Mouse (Mus musculus): ENCODE results near the gene Tor3a. TPM values are rescaled to one million over a fixed set of nuclear protein-coding genes. Genes with fewer than 3 reads are reported as not detected.
"Not testable (repeated sequence)": the region's sequence is repeated elsewhere in the genome, so short reads cannot be mapped to it uniquely, and the experiment has no call there.

The Tor3a gene
- polyA plus RNA-seq, 2 experiments = 7.6 to 10.1 TPM

- TF ChIP-seq POLR2A (IDR thresholded peaks at IDR 0.05; ENCODE audit: borderline replicate concordance, extremely low read depth, insufficient read depth, insufficient read length) = no peak
- Histone ChIP-seq H3K27ac (replicated peaks; ENCODE audit: low read depth, low read length) (no peak overlapping the region), H3K27me3 (ENCODE audit: control insufficient read depth, insufficient read depth, low read length) (no peaks in the 10 kb centered on the region), H3K4me1 (ENCODE audit: control insufficient read depth, insufficient read depth, low read length) (peaks cover 11% of the 10 kb centered on the region), H3K4me2 (replicated peaks; ENCODE audit: low read depth, low read length, severe bottlenecking) (no peak overlapping the region), H3K4me3 (replicated peaks; ENCODE audit: low read length) (no peak overlapping the region), H3K36me3 (ENCODE audit: control insufficient read depth, insufficient read depth, low read length) (no peaks in the 10 kb centered on the region), H3K9me3 (ENCODE audit: control insufficient read depth, low read length) (no peaks in the 10 kb centered on the region), H3K9ac (ENCODE audit: low read depth, low read length, severe bottlenecking) (no peak overlapping the region)
- ATAC-seq (ENCODE audit: low FRiP score, low read depth) = no peak
- WGBS = 89% methylated on average over 3 of the region's 3 CpGs
- DNase-seq (ENCODE audit: low spot score) = no peak
Observed at GRCm38 (mm10) chr1:156671921-156672320, 2.2 kb downstream of the Tor3a start.

DNA sequence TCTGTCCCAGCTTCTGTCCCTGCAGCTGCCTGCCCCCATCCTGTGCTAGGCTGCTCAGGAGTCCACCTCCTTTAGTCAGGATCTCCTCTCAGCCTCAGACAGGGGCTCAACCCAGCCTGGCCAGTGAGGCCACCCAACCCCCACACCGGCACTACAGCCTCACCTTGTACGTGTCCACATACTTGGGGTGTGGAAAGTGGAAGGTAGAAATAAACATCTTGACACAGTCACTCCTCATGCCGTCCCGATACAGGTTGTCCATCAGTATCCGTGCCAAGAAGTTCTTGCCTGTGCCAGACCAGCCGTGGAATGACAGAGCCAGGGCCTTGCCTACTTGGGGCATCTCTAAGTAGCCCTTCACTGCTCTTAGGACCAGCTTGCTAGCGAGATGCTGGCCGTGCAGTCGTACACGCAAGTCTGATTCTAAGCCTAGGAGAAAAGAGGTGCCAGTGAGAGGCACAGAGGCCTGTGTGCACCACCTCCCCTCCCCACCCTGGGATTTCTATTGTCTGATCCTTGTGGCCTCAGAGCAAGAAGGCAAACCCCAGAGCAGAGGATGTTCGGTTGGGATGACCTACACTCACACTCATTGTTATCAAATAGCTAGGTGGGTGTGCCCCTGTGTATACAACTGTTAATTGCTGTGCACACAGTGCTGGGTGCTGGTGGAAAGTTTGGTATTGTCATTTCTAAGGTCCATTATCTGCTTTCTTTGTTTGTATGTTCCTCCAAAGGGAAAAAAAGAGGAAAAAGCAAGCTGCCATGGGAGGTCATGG is 4.8 kb downstream of the Tor3a start:
- Histone ChIP-seq H3K4me3 (replicated peaks; ENCODE audit: low read length) (no peak overlapping the region), H3K4me1 (ENCODE audit: control insufficient read depth, insufficient read depth, low read length) (peaks cover 11% of the 10 kb centered on the region), H3K27ac (replicated peaks; ENCODE audit: low read depth, low read length) (no peak overlapping the region), H3K27me3 (ENCODE audit: control insufficient read depth, insufficient read depth, low read length) (no peaks in the 10 kb centered on the region), H3K36me3 (ENCODE audit: control insufficient read depth, insufficient read depth, low read length) (no peaks in the 10 kb centered on the region), H3K9ac (ENCODE audit: low read depth, low read length, severe bottlenecking) (no peak overlapping the region), H3K4me2 (replicated peaks; ENCODE audit: low read depth, low read length, severe bottlenecking) (no peak overlapping the region), H3K9me3 (ENCODE audit: control insufficient read depth, low read length) (no peaks in the 10 kb centered on the region)
- ATAC-seq (ENCODE audit: low FRiP score, low read depth) (no peak), DNase-seq (ENCODE audit: low spot score) (no peak)
- 45% methylated on average over 11 of the region's 11 CpGs for WGBS
- no peak for TF ChIP-seq POLR2A (IDR thresholded peaks at IDR 0.05; ENCODE audit: borderline replicate concordance, extremely low read depth, insufficient read depth, insufficient read length)

DNA sequence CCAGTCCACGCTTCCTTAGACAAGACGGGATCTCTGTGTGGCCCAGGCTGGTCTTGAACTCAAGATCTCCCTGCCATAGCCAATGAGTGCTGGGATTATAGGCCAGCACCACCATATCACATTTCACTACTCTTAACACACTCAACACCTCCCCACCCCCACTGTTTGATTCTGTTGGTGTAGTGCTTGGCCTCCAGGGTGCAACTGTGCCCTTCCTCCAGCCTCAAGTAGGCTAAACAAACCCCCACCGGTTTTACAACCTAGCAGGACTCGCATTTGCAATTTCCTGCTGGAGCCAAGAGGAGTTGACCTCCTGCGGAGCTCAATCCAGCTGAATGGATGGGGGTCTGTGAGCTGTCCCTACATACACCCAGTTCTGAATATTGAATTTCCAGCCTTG is 5.6 kb downstream of the Tor3a start:
- H3K4me1 ChIP-seq (ENCODE audit: control insufficient read depth, insufficient read depth, low read length) = peaks cover 9% of the 10 kb centered on the region
- 16% methylated on average over 5 of the region's 5 CpGs for WGBS

DNA sequence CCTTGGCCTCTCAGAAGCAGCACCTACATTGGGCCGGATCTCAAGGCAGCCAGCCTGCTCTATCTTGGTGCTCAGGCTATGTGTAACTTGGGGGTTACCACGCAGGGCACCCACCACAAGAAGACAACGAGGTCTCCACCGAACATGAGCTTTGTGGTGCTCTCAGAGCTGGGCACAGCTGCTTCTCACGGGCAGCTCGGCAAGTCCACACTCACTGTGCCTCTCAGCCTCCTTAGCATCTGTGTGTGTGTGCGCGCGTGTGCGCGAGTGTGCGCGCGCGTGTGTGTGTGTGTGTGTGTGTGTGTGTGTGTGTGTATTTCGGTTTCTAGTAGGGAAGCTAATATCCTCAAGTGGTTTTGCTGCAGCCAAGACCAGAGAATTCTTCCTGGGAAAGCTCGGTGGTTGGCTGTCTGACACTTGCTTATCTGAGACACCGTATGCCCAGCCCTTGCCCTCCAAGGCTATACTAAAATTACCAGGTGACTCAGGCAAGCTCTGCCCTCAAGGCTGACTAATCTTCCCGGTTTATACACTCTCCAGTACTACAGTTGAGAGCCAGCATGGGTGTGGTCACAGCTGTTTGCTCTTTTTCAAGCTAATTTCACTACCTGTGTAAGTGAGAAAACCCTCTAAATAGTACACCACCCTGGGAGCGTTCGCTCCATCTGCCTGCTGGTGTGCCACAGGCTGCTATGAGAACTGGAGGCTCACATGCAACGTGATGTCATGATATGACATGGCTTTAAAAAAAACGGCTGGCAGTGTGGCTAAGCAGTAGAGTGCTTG is 6.8 kb downstream of the Tor3a start:
- H3K4me1 ChIP-seq (ENCODE audit: control insufficient read depth, insufficient read depth, low read length) = peaks cover 3% of the 10 kb centered on the region; the same call in 1 of the 2 replicates
- ATAC-seq (ENCODE audit: low FRiP score, low read depth) = no peak
- no peak for DNase-seq (ENCODE audit: low spot score)
- no peaks in the 10 kb centered on the region for H3K27me3 ChIP-seq (ENCODE audit: control insufficient read depth, insufficient read depth, low read length)
- H3K9ac ChIP-seq (ENCODE audit: low read depth, low read length, severe bottlenecking) = no peak overlapping the region
- no peak overlapping the region for H3K27ac ChIP-seq (replicated peaks; ENCODE audit: low read depth, low read length)
- WGBS = 81% methylated on average over 23 of the region's 23 CpGs
- H3K9me3 ChIP-seq (ENCODE audit: control insufficient read depth, low read length) = no peaks in the 10 kb centered on the region
- no peak overlapping the region for H3K4me2 ChIP-seq (replicated peaks; ENCODE audit: low read depth, low read length, severe bottlenecking)
- no peak for TF ChIP-seq POLR2A (IDR thresholded peaks at IDR 0.05; ENCODE audit: borderline replicate concordance, extremely low read depth, insufficient read depth, insufficient read length)
- H3K36me3 ChIP-seq (ENCODE audit: control insufficient read depth, insufficient read depth, low read length) = no peaks in the 10 kb centered on the region
- no peak overlapping the region for H3K4me3 ChIP-seq (replicated peaks; ENCODE audit: low read length)

More for the DNA sequence above, 5.6 kb downstream of the Tor3a start:
- H3K36me3 ChIP-seq (ENCODE audit: control insufficient read depth, insufficient read depth, low read length) = no peaks in the 10 kb centered on the region
- H3K4me2 ChIP-seq (replicated peaks; ENCODE audit: low read depth, low read length, severe bottlenecking) = no peak overlapping the region
- H3K4me3 ChIP-seq (replicated peaks; ENCODE audit: low read length) = no peak overlapping the region
- no peaks in the 10 kb centered on the region for H3K27me3 ChIP-seq (ENCODE audit: control insufficient read depth, insufficient read depth, low read length)
- no peak for TF ChIP-seq POLR2A (IDR thresholded peaks at IDR 0.05; ENCODE audit: borderline replicate concordance, extremely low read depth, insufficient read depth, insufficient read length)
- H3K9me3 ChIP-seq (ENCODE audit: control insufficient read depth, low read length) = no peaks in the 10 kb centered on the region
- DNase-seq (ENCODE audit: low spot score) (no peak), ATAC-seq (ENCODE audit: low FRiP score, low read depth) (no peak)
- H3K9ac ChIP-seq (ENCODE audit: low read depth, low read length, severe bottlenecking) = no peak overlapping the region
- no peak overlapping the region for H3K27ac ChIP-seq (replicated peaks; ENCODE audit: low read depth, low read length)

DNA sequence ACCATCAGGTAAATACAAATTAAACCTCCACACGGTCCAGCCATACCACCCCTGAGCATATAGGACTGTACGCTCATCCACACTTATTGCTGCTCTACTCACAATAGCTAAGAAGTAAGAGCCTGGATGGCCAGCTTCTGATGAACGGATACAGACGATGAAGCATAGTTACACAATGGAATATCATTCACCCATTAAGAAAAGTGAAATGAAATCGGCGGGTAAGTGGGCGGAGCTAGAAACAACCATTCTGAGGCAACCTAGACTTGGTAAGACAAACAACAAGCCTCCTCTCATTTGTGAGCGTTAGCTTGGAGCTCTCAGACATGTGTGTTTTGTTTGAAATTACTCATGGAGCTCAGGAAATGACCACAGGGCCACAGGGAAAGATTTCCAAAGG is 8.4 kb downstream of the Tor3a start:
- Histone ChIP-seq H3K36me3 (ENCODE audit: control insufficient read depth, insufficient read depth, low read length) (no peaks in the 10 kb centered on the region), H3K4me2 (replicated peaks; ENCODE audit: low read depth, low read length, severe bottlenecking) (no peak overlapping the region), H3K9me3 (ENCODE audit: control insufficient read depth, low read length) (no peaks in the 10 kb centered on the region), H3K27me3 (ENCODE audit: control insufficient read depth, insufficient read depth, low read length) (no peaks in the 10 kb centered on the region), H3K9ac (ENCODE audit: low read depth, low read length, severe bottlenecking) (no peak overlapping the region), H3K4me3 (replicated peaks; ENCODE audit: low read length) (no peak overlapping the region), H3K4me1 (ENCODE audit: control insufficient read depth, insufficient read depth, low read length) (peaks cover 3% of the 10 kb centered on the region; the same call in 1 of the 2 replicates), H3K27ac (replicated peaks; ENCODE audit: low read depth, low read length) (no peak overlapping the region)
- no peak for DNase-seq (ENCODE audit: low spot score)
- no peak for TF ChIP-seq POLR2A (IDR thresholded peaks at IDR 0.05; ENCODE audit: borderline replicate concordance, extremely low read depth, insufficient read depth, insufficient read length)
- ATAC-seq (ENCODE audit: low FRiP score, low read depth) = no peak
- WGBS = 89% methylated on average over 8 of the region's 8 CpGs

DNA sequence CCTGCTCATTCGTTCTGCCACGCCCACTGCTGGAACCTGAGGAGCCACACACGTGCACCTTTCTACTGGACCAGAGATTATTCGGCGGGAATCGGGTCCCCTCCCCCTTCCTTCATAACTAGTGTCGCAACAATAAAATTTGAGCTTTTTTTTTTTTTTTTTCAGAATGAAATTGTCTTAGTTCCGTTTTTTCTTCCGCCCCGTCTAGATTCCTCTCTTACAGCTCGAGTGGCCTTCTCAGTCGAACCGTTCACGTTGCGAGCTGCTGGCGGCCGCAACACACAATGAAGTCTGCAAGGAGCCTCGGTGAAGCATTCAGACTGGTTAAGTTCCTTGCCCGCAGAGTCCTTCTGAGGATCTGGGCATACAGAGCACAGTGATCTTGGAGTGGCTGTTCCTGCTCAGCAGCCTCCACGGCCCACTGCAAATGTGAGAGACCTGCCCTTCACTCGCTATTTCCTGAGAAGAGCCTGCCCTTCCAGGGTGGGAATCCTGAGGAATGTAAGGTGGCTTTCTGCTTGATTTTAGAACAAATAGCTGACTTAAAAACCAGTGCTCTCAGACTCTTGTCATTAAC is 13.4 kb downstream of the Tor3a start:
- H3K27me3 ChIP-seq (ENCODE audit: control insufficient read depth, insufficient read depth, low read length); DNase-seq (ENCODE audit: low spot score); ATAC-seq (ENCODE audit: low FRiP score, low read depth); H3K4me1 ChIP-seq (ENCODE audit: control insufficient read depth, insufficient read depth, low read length); H3K36me3 ChIP-seq (ENCODE audit: control insufficient read depth, insufficient read depth, low read length); H3K4me2 ChIP-seq (replicated peaks; ENCODE audit: low read depth, low read length, severe bottlenecking); H3K9ac ChIP-seq (ENCODE audit: low read depth, low read length, severe bottlenecking); H3K9me3 ChIP-seq (ENCODE audit: control insufficient read depth, low read length); H3K4me3 ChIP-seq (replicated peaks; ENCODE audit: low read length): not testable (repeated sequence)
- 0 out of 2 replicates have a peak overlapping the region, but pooled peaks have one; percentile 8 for H3K27ac ChIP-seq (replicated peaks; ENCODE audit: low read depth, low read length)
- 57% methylated on average over 20 of the region's 21 CpGs for WGBS
